In genomic region chr3:98062591-98063185, GRCm38 (mm10) we compare ENCODE assay signal across 9 mouse cellular contexts. TPM values are rescaled to one million over a fixed set of nuclear protein-coding genes. Genes with fewer than 3 reads are reported as not detected.
DNase-seq lines count a peak whose midpoint lies in the region; ATAC-seq lines count a peak whose summit lies in the region.
"Had no signal": no experiment of that assay in that cellular context is flagged by ENCODE, and none has a peak within 500 bp of the region (broad histone marks: within the 10 kb centered on the region; RNA-seq: fewer than 3 reads in every experiment).

No protein-coding gene starts in this region.

- peak overlapping the region; percentile 41; the same call in 1 of the 2 replicates for H3K4me2 ChIP-seq in heart, embryonic 12.5 days
- H3K4me2 ChIP-seq in forebrain, embryonic 14.5 days (ENCODE audit: low read length), result no peak overlapping the region
- H3K4me2 ChIP-seq in liver, embryonic 16.5 days (ENCODE audit: low read depth, low read length), result no peak overlapping the region

- H3K9me3 ChIP-seq in heart, embryonic 12.5 days (replicated peaks), result no peaks in the 10 kb centered on the region
- H3K9me3 ChIP-seq in forebrain, embryonic 14.5 days (replicated peaks; ENCODE audit: control insufficient read depth, low read length), result no peaks in the 10 kb centered on the region
- no peaks in the 10 kb centered on the region for H3K9me3 ChIP-seq in liver, embryonic 16.5 days (replicated peaks; ENCODE audit: control insufficient read depth, low read length)

- H3K27ac ChIP-seq in heart, embryonic 12.5 days (ENCODE audit: poor library complexity, severe bottlenecking), result peak overlapping the region; percentile 87
- peak overlapping the region; percentile 84 for H3K27ac ChIP-seq in forebrain, embryonic 14.5 days (ENCODE audit: low read depth, low read length)
- H3K27ac ChIP-seq in liver, embryonic 16.5 days (ENCODE audit: low read length), result peak overlapping the region; percentile 54

- no peaks in the 10 kb centered on the region for H3K27me3 ChIP-seq in heart, embryonic 12.5 days (replicated peaks)
- no peaks in the 10 kb centered on the region for H3K27me3 ChIP-seq in forebrain, embryonic 14.5 days (replicated peaks; ENCODE audit: control insufficient read depth, insufficient read depth, low read length)
- no peaks in the 10 kb centered on the region for H3K27me3 ChIP-seq in liver, embryonic 16.5 days (ENCODE audit: control insufficient read depth, insufficient read depth, low read depth, low read length)
- H3K27me3 ChIP-seq: CH12.LX had no signal

- 0 out of 2 replicates have a peak, but pooled peaks cover 5% of the 10 kb centered on the region for H3K36me3 ChIP-seq in heart, embryonic 12.5 days
- H3K36me3 ChIP-seq in forebrain, embryonic 14.5 days (ENCODE audit: control insufficient read depth, insufficient read depth, low read length), result no peaks in the 10 kb centered on the region
- no peaks in the 10 kb centered on the region for H3K36me3 ChIP-seq in liver, embryonic 16.5 days (ENCODE audit: control insufficient read depth, insufficient read depth)

- 54% methylated on average over 1 of the region's 1 CpGs for WGBS in heart, embryonic 12.5 days
- 19% methylated on average over 1 of the region's 1 CpGs for WGBS in forebrain, embryonic 14.5 days
- 17% methylated on average over 1 of the region's 1 CpGs for WGBS in liver, embryonic 16.5 days (ENCODE audit: insufficient replicate concordance)

- H3K9ac ChIP-seq in heart, embryonic 12.5 days, result peak overlapping the region; percentile 30; the same call in 1 of the 2 replicates
- H3K9ac ChIP-seq in forebrain, embryonic 14.5 days (ENCODE audit: low read length), result peak overlapping the region; percentile 42; the same call in 1 of the 2 replicates
- H3K9ac ChIP-seq in liver, embryonic 16.5 days (ENCODE audit: low read depth, low read length), result peak overlapping the region; percentile 30; the same call in 1 of the 2 replicates

- H3K4me3 ChIP-seq in heart, embryonic 12.5 days, result no peak overlapping the region
- no peak overlapping the region for H3K4me3 ChIP-seq in forebrain, embryonic 14.5 days (ENCODE audit: low read depth, low read length)
- H3K4me3 ChIP-seq in liver, embryonic 16.5 days (ENCODE audit: low read depth, low read length), result no peak overlapping the region

- peaks cover 62% of the 10 kb centered on the region for H3K4me1 ChIP-seq in heart, embryonic 12.5 days (replicated peaks)
- peaks cover 64% of the 10 kb centered on the region for H3K4me1 ChIP-seq in forebrain, embryonic 14.5 days (ENCODE audit: control insufficient read depth, insufficient read depth, low read length)
- peaks cover 47% of the 10 kb centered on the region for H3K4me1 ChIP-seq in liver, embryonic 16.5 days (ENCODE audit: control insufficient read depth, low read depth, low read length)

- DNase-seq in heart, adult 8-10 months (ENCODE audit: low spot score), result no peak
- peak; percentile 13 for DNase-seq in CD4-positive, CD25-positive, alpha-beta regulatory T cell, adult 2 months (ENCODE audit: low read depth, low spot score)
- DNase-seq in forebrain, embryonic 14.5 days (ENCODE audit: low spot score), result peak; percentile 52
- DNase-seq in right cerebral cortex, postnatal 4 days, result no peak
- DNase-seq in urinary bladder, postnatal 4 days (ENCODE audit: low spot score in 2 of 2), result no peak
- DNase-seq in frontal cortex, postnatal 14 days (ENCODE audit: low spot score in 2 of 2), result no peak

- ATAC-seq in heart, embryonic 12.5 days (ENCODE audit: insufficient number of reproducible peaks, low FRiP score), result peak; percentile 9; the same call in 1 of the 2 replicates
- peak; percentile 18 for ATAC-seq in forebrain, embryonic 14.5 days
- no peak for ATAC-seq in liver, embryonic 16.5 days (ENCODE audit: low read depth)

RNA-seq across cellular contexts. Expression of gene Notch2, which starts 49.4 kb away (rescaled TPM):
- 16.7 and 17.7 TPM in 2 replicates for polyA plus RNA-seq in heart, embryonic 12.5 days (2016; fragmentation: Nextera tagmentation; extraction: Ambion mirVana)
- 10 to 100 TPM; 15.1 to 20.0 (median 15.4) TPM for total RNA-seq in heart, adult 8-10 months (2022)
- polyA plus RNA-seq in forebrain, embryonic 14.5 days (2014; fragmentation: Nextera tagmentation; extraction: Ambion mirVana), result 13.6 and 18.1 TPM in 2 replicates
- polyA plus RNA-seq in liver, embryonic 16.5 days (2015; fragmentation: Nextera tagmentation; extraction: Ambion mirVana), result 7.2 and 7.9 TPM in 2 replicates

Comparison
In these comparisons a context has a peak if more than half of its experiments do, and no peak if none do; other contexts are left out.
1. DNase-seq: peak in CD4-positive, CD25-positive, alpha-beta regulatory T cell, adult 2 months (single experiment) and forebrain, embryonic 14.5 days (single experiment); none in heart, adult 8-10 months (single experiment), right cerebral cortex, postnatal 4 days (single experiment), urinary bladder, postnatal 4 days (0 of 2) and frontal cortex, postnatal 14 days (0 of 2).
2. Peak in every context shown above with its lines, with median percentiles within 50 percentile points of each other: H3K27ac ChIP-seq and H3K9ac ChIP-seq.